Mouse (Mus musculus) limb, embryonic 12.5 days (tissue): ENCODE measurements at regions not wholly inside any gene's neighbourhood (a gene's known extent, or its start where the extent isn't known, plus 50 kb on each side); places are given as distances from the start of the nearest gene placed in this dataset.
A peak's percentile ranks its signal among the peaks of the same experiment; 100 is the strongest.

Experiments used
- ATAC-seq: fragments of 200-750 bp; cut with Nextera tagmentation; 2 replicates; pipeline ENCODE4 v1.8.0; 2017; ENCODE audit warnings: low read depth, moderate TSS enrichment; ENCODE audit not compliant: insufficient number of reproducible peaks, insufficient read depth, low FRiP score, low TSS enrichment
- H3K27ac ChIP-seq: fragments of 300-500 bp; sonication (generic); 2 replicates; pipeline ENCODE4 v1.5.1; 2016; ENCODE audit warnings: mild to moderate bottlenecking, moderate library complexity
- H3K27me3 ChIP-seq: fragments of 300-500 bp; sonication (generic); 2 replicates; pipeline ENCODE4 v1.6.1; 2016; ENCODE audit warnings: mild to moderate bottlenecking, moderate library complexity
- H3K36me3 ChIP-seq: fragments of 300-500 bp; sonication (generic); 2 replicates; pipeline ENCODE4 v1.6.1; 2016; ENCODE audit warnings: mild to moderate bottlenecking, moderate library complexity
- H3K4me1 ChIP-seq: fragments of 300-500 bp; sonication (generic); replicated peaks from 2 replicates; pipeline ENCODE4 v1.6.1; 2016
- H3K4me2 ChIP-seq: fragments of 300-500 bp; sonication (generic); 2 replicates; pipeline ENCODE4 v1.6.1; 2016; ENCODE audit warnings: mild to moderate bottlenecking, moderate library complexity
- H3K4me3 ChIP-seq: fragments of 300-500 bp; sonication (generic); replicated peaks from 2 replicates; pipeline ENCODE4 v1.5.1; 2016; ENCODE audit warnings: mild to moderate bottlenecking
- H3K9ac ChIP-seq: fragments of 300-500 bp; sonication (generic); replicated peaks from 2 replicates; pipeline ENCODE4 v1.6.1; 2016; ENCODE audit warnings: mild to moderate bottlenecking, moderate library complexity
- H3K9me3 ChIP-seq: fragments of 300-500 bp; sonication (generic); 2 replicates; pipeline ENCODE4 v1.6.1; 2016; ENCODE audit warnings: mild to moderate bottlenecking, moderate library complexity
- WGBS: fragments of 180-500 bp; shearing (Covaris S2); methylation state at CpG from one replicate; pipeline ENCODE4 v1.1.7; 2016; 5-methylcytosine and 5-hydroxymethylcytosine counted together

DNA sequence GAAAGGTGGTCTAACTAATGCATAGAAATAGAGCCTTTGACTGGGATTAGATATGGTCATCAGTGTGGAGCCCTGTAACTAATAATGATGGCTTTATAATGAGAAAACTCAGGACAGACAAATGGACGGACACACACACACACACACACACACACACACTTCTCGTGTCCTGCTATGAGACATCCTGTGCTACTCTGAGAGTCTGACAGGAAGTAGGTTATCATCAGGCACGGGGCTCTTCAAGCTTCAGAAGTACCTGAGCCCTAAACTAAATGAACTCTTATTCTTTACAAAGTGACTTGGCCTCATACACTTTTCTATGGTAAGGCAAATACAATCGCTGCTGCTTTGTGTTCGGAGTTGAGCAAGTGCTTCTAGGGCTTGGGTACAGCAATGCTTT is 87.9 kb upstream of the Mkln1 start:
- Histone ChIP-seq H3K9ac (no peak overlapping the region), H3K4me3 (no peak overlapping the region), H3K27ac (no peak overlapping the region), H3K4me2 (no peak overlapping the region), H3K9me3 (peaks cover 4% of the 10 kb centered on the region; the same call in 1 of the 2 replicates), H3K36me3 (no peaks in the 10 kb centered on the region), H3K4me1 (no peaks in the 10 kb centered on the region), H3K27me3 (no peaks in the 10 kb centered on the region)
- WGBS, result 82% methylated on average over 5 of the region's 5 CpGs
- no peak for ATAC-seq

DNA sequence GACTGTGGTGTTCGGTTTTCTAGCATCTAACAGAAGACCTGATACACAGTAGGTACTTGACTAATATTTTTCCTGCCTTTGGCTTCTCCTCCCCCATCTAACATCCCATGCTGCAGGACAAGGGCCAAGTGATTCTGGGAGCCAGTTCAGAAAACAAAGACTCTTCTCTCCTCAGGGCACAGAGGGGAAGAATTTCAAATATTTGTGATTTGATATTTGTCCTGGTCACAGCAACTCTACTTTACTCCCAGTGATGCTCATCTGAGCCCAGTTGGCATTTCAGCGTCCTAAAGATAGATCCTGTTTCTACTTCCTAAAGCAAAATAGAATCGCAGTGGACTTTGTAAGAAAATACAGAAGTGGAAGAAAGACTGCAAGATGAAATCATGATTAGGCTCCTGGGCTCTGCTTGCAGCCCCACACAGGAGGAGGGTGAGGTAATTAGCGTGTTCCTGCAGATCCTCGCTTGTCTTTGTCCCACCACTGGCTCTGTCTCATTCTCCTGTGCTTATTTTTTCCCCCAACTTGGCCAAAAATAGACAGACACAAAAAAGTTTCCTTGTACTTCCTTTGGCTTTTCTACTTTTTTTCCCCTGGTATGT is 84.6 kb upstream of the Mkln1 start:
- Histone ChIP-seq H3K9ac (no peak overlapping the region), H3K9me3 (peaks cover 4% of the 10 kb centered on the region; the same call in 1 of the 2 replicates), H3K4me1 (peaks cover 15% of the 10 kb centered on the region; the same call in 1 of the 2 replicates), H3K27ac (no peak overlapping the region), H3K36me3 (no peaks in the 10 kb centered on the region), H3K27me3 (peaks cover 15% of the 10 kb centered on the region), H3K4me2 (no peak overlapping the region), H3K4me3 (no peak overlapping the region)
- no peak for ATAC-seq
- 68% methylated on average over 5 of the region's 5 CpGs for WGBS

DNA sequence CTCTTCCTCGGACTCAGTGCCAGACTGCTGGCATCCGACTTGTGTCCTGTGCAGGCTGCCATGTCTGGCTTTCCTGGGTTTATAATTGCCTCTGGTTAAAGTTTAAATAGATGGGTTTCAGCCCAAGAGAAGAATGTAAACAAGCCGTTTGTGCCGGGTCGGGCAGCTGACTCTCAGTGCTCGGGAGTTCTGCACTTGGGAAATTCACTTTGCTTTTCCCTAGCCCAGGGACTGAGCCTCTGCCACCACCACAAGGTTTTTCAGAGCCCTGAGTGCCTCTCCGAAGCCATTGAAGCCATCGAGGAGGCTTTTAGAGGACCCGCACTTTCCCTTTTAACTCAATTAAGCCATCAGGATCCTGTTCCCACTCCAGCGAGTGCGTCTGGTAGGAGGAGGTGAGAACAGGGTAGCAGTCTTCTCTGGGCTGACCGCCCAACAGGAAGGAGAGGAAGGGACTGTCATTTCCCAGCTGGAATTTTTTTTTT is 80.8 kb upstream of the Mkln1 start:
- Histone ChIP-seq H3K9me3 (peaks cover 4% of the 10 kb centered on the region; the same call in 1 of the 2 replicates), H3K4me3 (no peak overlapping the region), H3K36me3 (no peaks in the 10 kb centered on the region), H3K4me2 (peak overlapping the region; percentile 42), H3K27ac (no peak overlapping the region), H3K27me3 (peaks cover 15% of the 10 kb centered on the region), H3K4me1 (peaks cover 15% of the 10 kb centered on the region; the same call in 1 of the 2 replicates), H3K9ac (no peak overlapping the region)
- WGBS, result 3% methylated on average over 12 of the region's 12 CpGs
- no peak for ATAC-seq

DNA sequence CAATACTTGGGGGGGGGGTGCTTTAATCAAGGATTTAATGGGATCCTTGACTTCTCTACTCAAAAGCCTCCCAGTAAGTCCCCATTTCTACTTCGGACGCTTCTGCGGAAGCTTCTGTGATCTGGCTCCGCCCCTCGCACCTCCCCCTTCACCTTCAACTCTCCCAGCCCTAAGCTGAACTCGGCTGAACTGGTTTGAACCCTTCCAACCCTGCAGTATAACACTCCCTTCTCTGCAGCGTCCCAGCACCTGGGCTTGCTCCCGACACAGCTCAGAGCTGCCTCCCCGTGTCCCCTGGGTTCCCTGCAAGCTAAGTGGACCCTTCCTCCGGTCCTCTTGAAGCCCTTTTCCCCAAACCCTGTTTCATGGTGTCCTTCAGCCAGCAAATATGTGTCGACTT is 80.0 kb upstream of the Mkln1 start:
- no peak overlapping the region for H3K27ac ChIP-seq
- peaks cover 15% of the 10 kb centered on the region; the same call in 1 of the 2 replicates for H3K4me1 ChIP-seq
- no peak overlapping the region for H3K9ac ChIP-seq
- H3K9me3 ChIP-seq, result peaks cover 4% of the 10 kb centered on the region; the same call in 1 of the 2 replicates
- 0 out of 2 replicates have a peak overlapping the region, but pooled peaks have one; percentile 6 for H3K4me3 ChIP-seq
- no peak for ATAC-seq
- H3K27me3 ChIP-seq, result peaks cover 15% of the 10 kb centered on the region
- no peaks in the 10 kb centered on the region for H3K36me3 ChIP-seq
- H3K4me2 ChIP-seq, result peak overlapping the region; percentile 42
- 5% methylated on average over 11 of the region's 11 CpGs for WGBS

DNA sequence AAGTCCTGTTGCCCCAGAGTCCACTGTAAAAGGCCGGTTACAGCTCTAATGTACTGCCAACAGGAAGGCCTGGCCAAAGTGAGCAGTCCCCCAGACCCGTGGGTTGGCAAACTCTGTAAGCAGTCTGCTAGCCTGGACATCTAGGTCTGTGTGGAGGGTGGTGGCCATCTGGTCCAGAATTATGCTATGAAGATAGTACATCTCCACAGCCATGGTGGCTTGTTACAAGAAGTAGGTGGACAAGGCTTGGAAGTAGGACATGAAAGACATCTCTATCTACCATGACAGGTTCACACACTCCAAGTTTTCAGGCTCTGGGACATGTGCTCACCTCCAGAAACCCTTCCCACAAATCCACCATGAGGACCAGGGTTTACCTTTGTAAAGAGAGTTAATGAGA is 79.1 kb upstream of the Mkln1 start:
- Histone ChIP-seq H3K9me3 (peaks cover 4% of the 10 kb centered on the region; the same call in 1 of the 2 replicates), H3K9ac (no peak overlapping the region), H3K27me3 (peaks cover 15% of the 10 kb centered on the region), H3K36me3 (no peaks in the 10 kb centered on the region), H3K4me3 (no peak overlapping the region), H3K4me2 (no peak overlapping the region), H3K4me1 (peaks cover 15% of the 10 kb centered on the region; the same call in 1 of the 2 replicates), H3K27ac (no peak overlapping the region)
- WGBS, result 69% methylated on average over 2 of the region's 2 CpGs
- ATAC-seq, result no peak

DNA sequence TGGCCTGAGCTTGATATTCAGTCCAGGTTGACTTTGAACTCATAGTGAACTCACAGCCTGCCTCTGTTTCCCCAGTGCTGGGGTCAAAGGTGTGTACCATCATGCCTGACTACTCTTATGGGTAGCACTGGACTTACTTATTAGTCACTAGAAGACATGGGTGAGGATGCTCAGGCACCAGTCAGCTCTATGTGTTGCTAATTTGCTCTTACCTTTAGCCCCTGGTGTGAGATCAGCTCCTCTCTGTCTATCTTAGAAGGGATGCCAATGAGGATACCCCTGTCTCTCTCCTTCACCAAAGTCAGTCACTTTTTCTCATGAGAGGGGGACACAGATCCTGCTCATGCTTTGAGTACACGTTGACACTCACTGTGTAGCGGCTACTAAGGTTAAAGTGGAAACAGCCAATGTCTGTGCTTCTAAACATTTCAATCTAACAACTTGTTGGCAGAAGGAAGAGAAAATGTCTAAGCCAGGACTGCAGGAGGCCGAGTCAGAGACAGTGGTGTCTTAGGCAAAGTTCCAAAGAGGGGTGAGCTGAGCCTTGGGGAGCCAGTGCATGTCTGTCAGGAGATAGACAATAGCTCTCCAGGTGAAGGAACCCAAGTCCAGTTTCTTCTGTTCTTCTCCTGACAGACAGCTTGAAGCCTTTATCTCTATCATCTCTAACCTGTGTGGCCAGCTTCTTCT is 78.2 kb upstream of the Mkln1 start:
- Histone ChIP-seq H3K27me3 (peaks cover 15% of the 10 kb centered on the region), H3K27ac (no peak overlapping the region), H3K36me3 (no peaks in the 10 kb centered on the region), H3K4me1 (peaks cover 15% of the 10 kb centered on the region; the same call in 1 of the 2 replicates), H3K4me3 (no peak overlapping the region), H3K9ac (no peak overlapping the region), H3K4me2 (no peak overlapping the region), H3K9me3 (no peaks in the 10 kb centered on the region)
- 78% methylated on average over 3 of the region's 3 CpGs for WGBS
- no peak for ATAC-seq

DNA sequence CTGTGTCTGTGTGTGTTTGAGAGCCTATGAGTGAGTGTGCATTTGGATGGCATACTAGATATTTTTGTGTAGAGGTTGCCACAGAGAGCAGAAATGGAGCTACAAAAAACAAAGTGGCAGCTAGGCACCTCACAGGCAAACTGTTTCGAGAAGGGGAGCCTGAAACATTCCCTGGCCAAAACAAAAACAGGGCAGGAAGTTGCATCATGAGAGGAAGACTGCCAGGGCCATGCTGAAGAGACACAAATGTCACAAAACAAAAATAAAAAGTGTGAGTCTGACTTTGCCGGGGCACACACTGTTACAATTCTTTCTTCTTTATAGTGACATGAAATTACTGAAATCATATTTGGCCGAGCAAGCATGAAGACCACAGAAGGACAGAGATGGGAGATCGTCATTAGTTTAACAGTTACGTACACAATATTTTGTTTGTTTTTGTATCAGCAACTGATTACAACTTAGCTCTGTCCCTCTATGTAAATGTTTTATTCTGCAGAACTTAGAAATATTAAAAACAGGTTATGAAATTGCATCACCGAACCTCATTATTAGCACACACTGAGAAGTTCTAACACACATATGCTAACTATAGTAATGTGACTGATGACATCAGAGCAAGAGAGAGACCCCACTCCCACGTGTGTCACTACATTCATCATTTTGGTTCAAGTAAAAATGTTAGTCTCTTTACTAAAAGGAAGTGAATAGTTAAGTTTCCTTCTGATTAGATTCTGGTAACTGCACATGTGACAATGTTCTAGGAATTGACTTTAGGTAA is 77.3 kb upstream of the Mkln1 start:
- Histone ChIP-seq H3K9ac (no peak overlapping the region), H3K4me3 (no peak overlapping the region), H3K4me2 (no peak overlapping the region), H3K9me3 (no peaks in the 10 kb centered on the region), H3K27ac (no peak overlapping the region), H3K27me3 (peaks cover 15% of the 10 kb centered on the region), H3K4me1 (peaks cover 15% of the 10 kb centered on the region; the same call in 1 of the 2 replicates), H3K36me3 (no peaks in the 10 kb centered on the region)
- ATAC-seq, result no peak
- 79% methylated on average over 7 of the region's 7 CpGs for WGBS

DNA sequence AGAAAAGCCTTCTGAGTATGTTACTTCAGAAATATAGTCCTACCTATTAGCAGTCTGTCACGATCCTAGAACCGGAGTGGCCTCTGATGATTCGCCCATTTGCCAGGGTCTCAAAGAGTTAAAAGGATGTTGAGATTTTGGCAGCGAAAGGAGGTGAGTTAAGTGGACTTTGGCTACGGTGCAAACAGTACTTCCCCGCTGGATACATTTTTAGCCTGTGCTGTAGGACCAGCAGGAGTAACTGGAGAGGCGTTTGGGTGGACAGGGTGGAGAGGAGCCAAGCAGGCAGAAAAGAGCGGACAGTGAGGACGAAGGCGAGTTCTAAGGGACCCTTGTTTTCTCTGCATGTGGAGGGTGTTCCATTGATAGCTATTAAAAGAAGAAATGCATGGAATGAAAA is 76.6 kb upstream of the Mkln1 start:
- Histone ChIP-seq H3K4me3 (no peak overlapping the region), H3K27ac (no peak overlapping the region), H3K9me3 (no peaks in the 10 kb centered on the region), H3K9ac (no peak overlapping the region), H3K4me1 (peaks cover 15% of the 10 kb centered on the region; the same call in 1 of the 2 replicates), H3K4me2 (no peak overlapping the region), H3K27me3 (peaks cover 15% of the 10 kb centered on the region), H3K36me3 (no peaks in the 10 kb centered on the region)
- no peak for ATAC-seq
- WGBS, result 67% methylated on average over 10 of the region's 10 CpGs

DNA sequence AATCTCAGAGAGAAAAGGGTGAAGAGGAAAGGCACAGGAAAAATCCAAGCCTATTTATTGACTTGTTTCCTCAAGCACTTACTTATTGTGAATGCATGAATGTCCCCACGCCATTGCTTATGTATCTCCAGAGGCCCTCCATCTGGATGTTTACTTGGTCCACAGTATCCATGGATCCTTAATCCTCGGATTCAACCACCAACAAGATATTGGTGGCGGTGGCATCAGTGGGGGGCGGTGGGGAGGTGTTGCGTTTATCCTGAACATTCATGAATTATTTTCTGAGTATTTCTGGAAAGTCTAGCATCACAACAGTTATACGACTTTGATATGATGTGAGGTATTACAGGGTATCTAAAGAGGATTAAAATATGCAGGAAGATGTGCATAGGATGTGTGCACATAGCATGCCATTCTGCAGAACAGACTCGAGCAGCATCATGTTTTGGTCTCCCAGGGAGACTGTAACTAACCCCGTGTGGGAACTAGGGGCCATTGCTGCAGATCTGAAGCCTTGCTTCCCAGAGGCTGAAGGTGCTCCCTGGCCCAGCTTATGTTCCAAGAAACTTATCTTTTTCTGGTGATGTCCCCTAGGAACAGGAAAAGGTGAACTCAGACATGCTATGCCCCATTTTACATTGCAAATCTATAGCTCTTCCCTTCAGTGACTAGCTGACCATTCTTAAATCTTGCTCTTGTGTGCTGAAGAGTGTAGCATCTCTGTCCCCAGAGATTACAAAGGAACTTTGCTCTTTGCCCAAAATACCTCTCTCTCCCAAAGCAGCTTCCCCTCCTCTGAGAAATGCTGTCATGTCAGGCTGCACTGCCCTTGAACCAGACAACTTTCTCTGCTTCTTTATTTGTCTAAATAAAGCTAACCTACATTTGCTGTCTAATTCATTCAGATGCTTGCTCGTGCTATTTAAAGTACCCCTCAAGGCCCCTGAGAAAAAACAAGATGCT is 75.0 kb upstream of the Mkln1 start:
- 79% methylated on average over 9 of the region's 9 CpGs for WGBS
- Histone ChIP-seq H3K4me2 (no peak overlapping the region), H3K9me3 (no peaks in the 10 kb centered on the region), H3K36me3 (no peaks in the 10 kb centered on the region), H3K4me1 (0 out of 2 replicates have a peak, but pooled peaks cover 2% of the 10 kb centered on the region), H3K27me3 (no peaks in the 10 kb centered on the region), H3K4me3 (no peak overlapping the region), H3K27ac (no peak overlapping the region), H3K9ac (no peak overlapping the region)
- ATAC-seq, result no peak

DNA sequence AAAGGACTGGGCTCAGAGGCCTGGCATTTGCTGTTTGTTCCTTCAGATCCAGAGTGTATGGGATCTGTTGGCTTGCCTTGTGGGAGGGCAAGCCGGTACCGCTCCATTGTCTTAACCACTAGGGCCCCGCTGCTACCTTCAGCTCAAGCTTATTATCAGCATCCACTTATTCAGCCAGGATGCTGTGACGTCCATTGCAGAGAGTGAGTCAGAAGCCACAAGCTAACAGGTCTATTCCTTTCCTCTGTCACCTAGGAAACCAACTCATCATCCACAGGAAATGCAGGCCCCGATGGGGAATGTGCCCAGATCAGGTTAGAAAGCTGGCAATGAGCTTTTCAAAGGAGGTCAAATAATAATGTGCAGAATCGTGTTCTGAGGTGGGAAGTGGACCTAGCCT is 73.8 kb upstream of the Mkln1 start:
- Histone ChIP-seq H3K36me3 (no peaks in the 10 kb centered on the region), H3K27ac (no peak overlapping the region), H3K9ac (no peak overlapping the region), H3K9me3 (no peaks in the 10 kb centered on the region), H3K4me3 (no peak overlapping the region), H3K4me2 (no peak overlapping the region), H3K27me3 (no peaks in the 10 kb centered on the region), H3K4me1 (no peaks in the 10 kb centered on the region)
- no peak for ATAC-seq
- 68% methylated on average over 6 of the region's 6 CpGs for WGBS
